Mouse (Mus musculus) midbrain, embryonic 13.5 days (tissue): ENCODE results near the gene Neurod2. TPM values are rescaled to one million over a fixed set of nuclear protein-coding genes. Genes with fewer than 3 reads are reported as not detected.

Experiments
- ATAC-seq: fragments of 200-750 bp; cut with Nextera tagmentation; 2 replicates; pipeline ENCODE4 v1.8.0; 2017; ENCODE audit warnings: mild to moderate bottlenecking, moderate TSS enrichment, moderate library complexity
- H3K27ac ChIP-seq: fragments of 300-500 bp; sonication (generic); 2 replicates; pipeline ENCODE4 v1.5.1; 2015; ENCODE audit warnings: inconsistent platforms, mild to moderate bottlenecking, moderate library complexity
- H3K27me3 ChIP-seq: fragments of 300-500 bp; sonication (generic); 2 replicates; pipeline ENCODE4 v1.6.1; 2015; ENCODE audit warnings: mild to moderate bottlenecking, inconsistent platforms
- H3K36me3 ChIP-seq: fragments of 300-500 bp; sonication (generic); 2 replicates; pipeline ENCODE4 v1.6.1; 2015; ENCODE audit warnings: mild to moderate bottlenecking, inconsistent platforms
- H3K4me1 ChIP-seq: fragments of 300-500 bp; sonication (generic); replicated peaks from 2 replicates; pipeline ENCODE4 v1.6.1; 2015; ENCODE audit warnings: inconsistent platforms
- H3K4me2 ChIP-seq: fragments of 300-500 bp; sonication (generic); replicated peaks from 2 replicates; pipeline ENCODE4 v1.6.1; 2015; ENCODE audit warnings: moderate library complexity, mild to moderate bottlenecking, inconsistent platforms
- H3K4me3 ChIP-seq: fragments of 300-500 bp; sonication (generic); replicated peaks from 2 replicates; pipeline ENCODE4 v1.5.1; 2015; ENCODE audit warnings: mild to moderate bottlenecking, inconsistent platforms
- H3K9ac ChIP-seq: fragments of 300-500 bp; sonication (generic); replicated peaks from 2 replicates; pipeline ENCODE4 v1.6.1; 2015; ENCODE audit warnings: mild to moderate bottlenecking, inconsistent platforms
- H3K9me3 ChIP-seq: fragments of 300-500 bp; sonication (generic); 2 replicates; pipeline ENCODE4 v1.6.1; 2016; ENCODE audit warnings: mild to moderate bottlenecking, inconsistent platforms
- WGBS: fragments of 180-500 bp; shearing (Covaris S2); methylation state at CpG from one replicate; pipeline ENCODE4 v1.1.7; 2015; 5-methylcytosine and 5-hydroxymethylcytosine counted together
- polyA plus RNA-seq: library from polyadenylated mRNA; unstranded; fragments of >200 nt; fragmentation: Nextera tagmentation; extraction: Ambion mirVana; gene quantifications from 2 replicates; pipeline ENCODE4 v1.2.1, GENCODE M21; 2015

Gene Neurod2
- polyA plus RNA-seq, 1 experiment from 2014 or later = 9.3 TPM

- H3K4me2 ChIP-seq = peak overlapping the region; percentile 85
- H3K27me3 ChIP-seq = peaks cover 90% of the 10 kb centered on the region
- no peaks in the 10 kb centered on the region for H3K9me3 ChIP-seq
- WGBS = 2% methylated on average over 19 of the region's 19 CpGs
- peak overlapping the region; percentile 50 for H3K4me3 ChIP-seq
- H3K4me1 ChIP-seq = peaks cover 40% of the 10 kb centered on the region
- ATAC-seq = no peak
- H3K9ac ChIP-seq = peak overlapping the region; percentile 66
- no peaks in the 10 kb centered on the region for H3K36me3 ChIP-seq
- H3K27ac ChIP-seq = peak overlapping the region; percentile 79
Measured at GRCm38 (mm10) chr11:98339071-98339501, 9.6 kb upstream of the Neurod2 start.

DNA sequence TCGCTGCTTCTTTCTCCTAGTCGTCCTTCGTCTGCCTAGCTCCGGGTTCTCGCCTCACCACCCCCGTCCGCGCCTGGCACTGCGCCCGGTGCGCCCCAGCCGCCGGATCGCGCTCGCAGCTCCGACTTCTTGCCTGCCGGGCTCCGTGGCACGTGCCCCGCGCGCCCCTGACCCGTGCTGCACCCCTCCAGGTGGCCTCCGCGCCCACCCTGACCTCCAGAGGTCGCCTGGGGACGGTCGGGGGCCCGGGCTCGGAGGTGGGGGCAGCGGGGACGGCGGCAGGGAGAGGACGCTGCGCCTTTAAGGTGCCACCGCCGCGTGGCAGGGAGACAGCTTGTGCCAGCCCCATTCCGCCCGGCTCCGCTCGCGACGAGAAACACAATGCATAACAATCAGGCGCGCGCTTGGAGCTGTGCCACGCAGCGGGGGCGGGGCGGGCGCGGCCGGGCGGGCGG lies 9.1 kb upstream of the Neurod2 start:
- Histone ChIP-seq H3K4me1 (peaks cover 45% of the 10 kb centered on the region), H3K9ac (peak overlapping the region; percentile 66), H3K4me3 (peak overlapping the region; percentile 50), H3K4me2 (peak overlapping the region; percentile 85), H3K27me3 (peaks cover 90% of the 10 kb centered on the region), H3K27ac (peak overlapping the region; percentile 79), H3K9me3 (no peaks in the 10 kb centered on the region), H3K36me3 (no peaks in the 10 kb centered on the region)
- WGBS = 2% methylated on average over 30 of the region's 57 CpGs
- no peak for ATAC-seq

DNA sequence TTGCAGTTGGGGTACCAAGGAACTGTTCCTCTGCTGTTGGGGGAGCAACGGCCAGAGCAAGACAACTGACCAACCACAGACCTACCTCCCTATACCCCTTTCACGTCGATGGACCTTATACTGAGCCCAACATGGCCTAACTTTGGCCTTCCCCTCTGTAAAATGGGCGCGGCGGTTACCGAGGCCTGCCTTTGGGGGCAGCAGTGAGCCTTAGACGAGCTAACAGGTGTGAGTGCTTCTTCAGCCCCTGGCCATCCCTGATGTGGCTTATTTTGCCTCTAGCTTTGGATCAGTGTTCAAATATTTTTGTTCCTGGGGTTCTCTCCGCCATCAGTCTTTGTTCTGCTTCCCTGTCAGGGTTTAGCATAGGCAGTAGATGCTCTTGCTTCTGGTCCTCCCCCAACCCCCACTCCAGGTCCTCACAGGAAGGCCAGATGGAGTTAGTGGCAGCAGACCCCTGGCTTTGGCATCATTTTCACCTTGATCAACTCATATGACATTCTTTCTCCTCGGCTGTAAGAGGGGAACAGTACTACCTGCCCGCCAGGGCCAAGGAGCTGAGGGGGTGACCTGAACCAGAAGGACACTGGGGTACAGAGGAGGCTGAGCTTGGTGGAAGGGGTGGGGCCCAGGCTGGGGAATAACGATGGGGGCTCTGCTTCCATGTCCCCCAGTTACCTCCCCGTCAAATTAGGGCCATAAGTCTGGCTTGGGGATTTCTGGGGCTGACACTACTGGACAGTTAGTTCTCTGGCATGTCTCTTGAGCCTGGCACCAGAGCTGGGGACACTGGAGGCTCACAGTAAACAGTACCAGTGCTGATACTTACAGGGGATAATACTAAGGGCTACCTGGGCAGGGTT lies 7.0 kb upstream of the Neurod2 start:
- no peaks in the 10 kb centered on the region for H3K36me3 ChIP-seq
- no peak overlapping the region for H3K4me2 ChIP-seq
- H3K9me3 ChIP-seq = no peaks in the 10 kb centered on the region
- H3K9ac ChIP-seq = no peak overlapping the region
- WGBS = 19% methylated on average over 13 of the region's 13 CpGs
- no peak for ATAC-seq
- H3K4me1 ChIP-seq = peaks cover 40% of the 10 kb centered on the region
- H3K27me3 ChIP-seq = peaks cover 97% of the 10 kb centered on the region
- no peak overlapping the region for H3K27ac ChIP-seq
- H3K4me3 ChIP-seq = no peak overlapping the region

DNA sequence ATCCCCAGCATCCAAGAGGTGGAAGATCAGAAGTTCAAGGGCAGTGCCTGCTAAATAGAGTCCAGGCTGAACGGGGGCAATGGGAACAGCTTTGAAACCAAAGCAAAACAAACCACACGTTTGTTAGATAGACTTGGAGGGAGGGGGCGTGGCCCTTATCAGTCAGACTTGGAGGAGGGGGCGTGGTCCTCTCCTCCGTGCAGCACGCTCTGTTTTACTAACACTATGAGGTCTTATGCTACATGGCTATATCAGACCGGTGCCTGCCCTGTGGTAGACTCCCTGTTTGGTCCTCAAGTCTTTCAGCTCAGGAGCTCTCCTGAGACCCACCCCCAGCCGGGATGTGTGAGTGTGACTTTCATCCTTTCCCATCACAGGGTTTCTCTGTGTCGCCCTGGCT lies 5.8 kb upstream of the Neurod2 start:
- no peak for ATAC-seq
- no peaks in the 10 kb centered on the region for H3K36me3 ChIP-seq
- H3K4me2 ChIP-seq = no peak overlapping the region
- peaks cover 99% of the 10 kb centered on the region for H3K27me3 ChIP-seq
- peaks cover 40% of the 10 kb centered on the region for H3K4me1 ChIP-seq
- H3K9me3 ChIP-seq = no peaks in the 10 kb centered on the region
- WGBS = 6% methylated on average over 9 of the region's 9 CpGs
- no peak overlapping the region for H3K27ac ChIP-seq
- no peak overlapping the region for H3K4me3 ChIP-seq
- no peak overlapping the region for H3K9ac ChIP-seq

DNA sequence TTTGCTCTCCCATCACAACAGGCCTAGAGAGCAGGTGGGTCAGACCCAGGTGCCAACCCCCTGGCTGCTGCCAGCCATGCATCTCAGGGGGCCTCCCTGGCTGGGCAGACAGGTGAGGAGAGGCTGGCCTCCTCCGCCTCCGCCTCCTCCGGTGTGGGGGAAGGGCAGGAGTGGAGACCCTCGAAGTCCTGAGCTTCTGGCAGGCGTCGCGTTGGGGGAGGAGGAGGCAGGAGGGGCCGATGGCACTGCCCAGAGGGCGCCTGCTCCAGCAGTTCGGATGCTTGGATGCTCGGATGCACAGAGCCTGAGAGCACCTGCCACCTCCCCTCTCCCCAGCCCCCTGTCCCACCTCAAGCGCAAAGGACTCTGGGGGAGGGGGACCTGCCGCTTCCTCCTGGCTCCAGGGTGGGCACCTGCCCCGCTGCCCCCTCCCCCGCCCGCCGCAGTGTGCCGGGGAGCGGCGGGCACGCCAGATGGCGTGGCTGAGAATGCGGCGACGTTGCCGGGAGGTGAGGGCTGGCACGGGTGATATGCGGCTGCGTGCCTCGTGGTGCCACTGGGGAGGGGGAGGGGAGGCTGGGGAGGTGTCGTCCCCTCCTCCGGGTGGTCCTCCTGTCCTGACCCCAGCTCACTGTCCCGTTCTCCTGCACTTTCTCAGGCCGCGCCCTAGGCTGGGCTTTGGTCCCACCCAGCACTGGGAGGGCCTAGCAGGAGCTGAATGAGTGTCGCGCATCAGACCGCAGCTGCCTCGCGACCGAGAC lies 4.7 kb upstream of the Neurod2 start:
- Histone ChIP-seq H3K9ac (peak overlapping the region; percentile 55), H3K4me1 (peaks cover 36% of the 10 kb centered on the region), H3K4me3 (peak overlapping the region; percentile 30), H3K27ac (no peak overlapping the region), H3K4me2 (peak overlapping the region; percentile 55), H3K9me3 (no peaks in the 10 kb centered on the region), H3K27me3 (peaks cover 99% of the 10 kb centered on the region), H3K36me3 (no peaks in the 10 kb centered on the region)
- 3% methylated on average over 34 of the region's 41 CpGs for WGBS
- 0 out of 2 replicates have a peak, but pooled peaks have one; percentile 38 for ATAC-seq

DNA sequence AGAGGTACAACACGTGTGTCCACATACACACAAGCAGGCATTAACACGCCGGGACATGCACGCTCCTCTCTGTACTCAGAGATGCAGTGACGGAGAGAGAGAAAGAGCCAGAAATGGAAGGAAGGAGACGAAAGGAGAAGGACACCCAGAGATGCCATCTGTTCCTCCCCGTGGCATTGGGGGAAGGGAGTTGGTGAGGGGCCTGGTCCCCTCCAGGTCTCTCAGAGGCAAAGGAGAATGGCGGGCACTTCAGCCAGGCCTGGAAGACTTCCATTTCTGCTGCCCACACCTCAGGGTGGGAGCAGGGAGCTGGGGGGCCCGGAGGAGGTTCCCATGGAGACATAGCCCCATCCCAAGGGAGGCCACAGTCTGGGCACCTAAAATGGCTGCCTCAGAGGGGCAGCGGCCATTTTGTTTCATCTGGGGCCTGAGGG lies 3.8 kb upstream of the Neurod2 start:
- WGBS = 73% methylated on average over 10 of the region's 10 CpGs
- peaks cover 34% of the 10 kb centered on the region for H3K4me1 ChIP-seq
- ATAC-seq = no peak
- H3K36me3 ChIP-seq = no peaks in the 10 kb centered on the region
- H3K27ac ChIP-seq = 0 out of 2 replicates have a peak overlapping the region, but pooled peaks have one; percentile 12
- peaks cover 99% of the 10 kb centered on the region for H3K27me3 ChIP-seq
- no peak overlapping the region for H3K4me3 ChIP-seq
- no peak overlapping the region for H3K4me2 ChIP-seq
- no peak overlapping the region for H3K9ac ChIP-seq
- H3K9me3 ChIP-seq = no peaks in the 10 kb centered on the region

DNA sequence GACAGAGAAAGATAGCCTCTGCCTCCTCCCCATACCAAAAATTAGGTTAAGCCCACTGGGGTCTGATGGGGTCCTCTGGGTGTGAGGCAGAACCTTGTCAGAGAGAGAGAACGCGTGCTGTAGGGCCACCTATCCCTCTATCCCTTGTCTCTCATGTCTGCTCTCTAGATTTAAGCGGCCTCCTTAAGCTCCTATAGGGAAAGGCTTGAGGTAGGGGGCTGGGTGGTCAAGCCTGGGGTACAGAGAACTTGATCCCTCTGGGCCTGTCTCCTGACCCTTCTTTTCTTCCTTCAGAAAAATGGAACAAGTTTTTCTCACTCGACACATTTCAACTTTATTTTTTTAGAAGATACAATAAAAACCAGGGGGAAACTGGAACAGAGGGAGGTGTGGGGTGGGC lies 3.4 kb upstream of the Neurod2 start:
- no peak overlapping the region for H3K9ac ChIP-seq

GRCm38 (mm10) chr11:98332186-98332585 lies 2.7 kb upstream of the Neurod2 start:
- H3K4me3 ChIP-seq = no peak overlapping the region
- no peak overlapping the region for H3K27ac ChIP-seq
- peaks cover 43% of the 10 kb centered on the region for H3K4me1 ChIP-seq
- H3K9ac ChIP-seq = no peak overlapping the region
- 79% methylated on average over 3 of the region's 3 CpGs for WGBS
- no peak for ATAC-seq
- no peak overlapping the region for H3K4me2 ChIP-seq
- no peaks in the 10 kb centered on the region for H3K9me3 ChIP-seq
- peaks cover 99% of the 10 kb centered on the region for H3K27me3 ChIP-seq
- no peaks in the 10 kb centered on the region for H3K36me3 ChIP-seq

More for the DNA sequence above, 3.4 kb upstream of the Neurod2 start:
- WGBS = 80% methylated on average over 4 of the region's 4 CpGs
- H3K4me3 ChIP-seq = no peak overlapping the region
- H3K36me3 ChIP-seq = no peaks in the 10 kb centered on the region
- no peak overlapping the region for H3K27ac ChIP-seq
- no peaks in the 10 kb centered on the region for H3K9me3 ChIP-seq
- H3K4me1 ChIP-seq = peaks cover 37% of the 10 kb centered on the region
- peaks cover 99% of the 10 kb centered on the region for H3K27me3 ChIP-seq
- ATAC-seq = no peak
- no peak overlapping the region for H3K4me2 ChIP-seq

- H3K4me2 ChIP-seq = no peak overlapping the region
- H3K9ac ChIP-seq = no peak overlapping the region
- H3K27ac ChIP-seq = no peak overlapping the region
- peaks cover 49% of the 10 kb centered on the region for H3K4me1 ChIP-seq
- H3K27me3 ChIP-seq = peaks cover 99% of the 10 kb centered on the region
- no peak for ATAC-seq
- H3K9me3 ChIP-seq = no peaks in the 10 kb centered on the region
- WGBS = 56% methylated on average over 1 of the region's 1 CpGs
- H3K4me3 ChIP-seq = no peak overlapping the region
- no peaks in the 10 kb centered on the region for H3K36me3 ChIP-seq
Measured at GRCm38 (mm10) chr11:98331401-98331800, 2.0 kb upstream of the Neurod2 start.

DNA sequence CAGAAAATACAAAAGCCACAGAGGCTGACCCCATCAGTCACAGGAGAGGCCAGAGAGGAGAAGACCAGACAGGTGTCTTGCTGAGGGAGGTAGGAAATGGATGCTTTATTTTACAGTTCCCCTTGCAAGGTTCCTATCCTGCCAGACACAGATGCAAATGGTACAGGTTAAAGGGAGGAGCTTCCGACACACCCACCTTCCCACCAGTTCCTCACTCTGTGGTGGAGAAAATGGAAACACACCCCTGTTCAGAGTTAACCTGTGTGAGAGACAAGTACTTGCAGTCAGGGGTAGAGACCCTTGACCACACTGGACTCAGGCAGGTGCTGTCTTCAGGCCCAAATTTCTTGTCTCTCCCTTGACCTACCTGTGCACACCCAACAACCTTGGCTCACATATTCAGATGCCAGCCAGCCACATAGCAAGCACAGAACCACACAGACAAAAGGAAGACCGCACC lies 1.3 kb upstream of the Neurod2 start:
- 0 out of 2 replicates have a peak overlapping the region, but pooled peaks have one; percentile 53 for H3K27ac ChIP-seq
- H3K4me1 ChIP-seq = peaks cover 49% of the 10 kb centered on the region

DNA sequence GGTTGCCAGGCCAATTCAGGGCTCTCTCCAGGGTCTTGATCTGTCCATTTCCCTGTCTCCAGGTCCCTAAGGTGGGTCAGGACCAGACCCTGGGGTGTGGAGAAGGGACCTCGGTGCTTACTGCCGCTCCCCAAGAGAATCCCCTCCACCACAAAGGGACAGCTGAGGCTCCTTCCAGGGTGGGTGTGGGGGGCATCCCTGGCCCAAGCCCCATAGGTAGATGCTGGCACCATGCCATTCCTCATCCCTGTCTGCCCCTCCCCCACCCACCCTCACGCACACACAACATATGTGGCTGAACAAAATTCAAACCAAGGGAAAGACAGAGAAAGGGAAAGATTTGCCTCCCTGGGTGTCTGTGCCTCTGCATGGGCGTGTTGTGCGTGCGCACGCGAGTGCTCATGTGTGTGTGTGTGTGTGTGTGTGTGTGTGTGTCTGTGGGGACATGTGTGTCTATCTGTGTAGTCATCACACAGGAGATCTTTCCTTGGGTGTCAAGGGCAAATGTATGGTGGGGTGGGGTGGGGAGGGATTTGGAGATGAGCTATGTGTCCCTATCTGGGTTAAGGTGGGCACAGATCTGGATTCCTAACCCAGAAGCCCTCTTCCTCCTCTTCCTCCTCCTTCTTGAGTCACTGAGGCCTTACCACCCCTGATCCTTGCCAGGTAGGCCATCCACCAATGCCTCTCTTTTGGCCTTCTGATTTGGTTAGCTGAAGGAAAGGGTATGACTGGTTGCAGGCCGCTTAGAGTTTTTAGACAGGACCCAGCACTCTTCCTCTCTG lies 704 bp upstream of the Neurod2 start:
- Histone ChIP-seq H3K4me1 (peaks cover 46% of the 10 kb centered on the region), H3K9me3 (no peaks in the 10 kb centered on the region), H3K36me3 (no peaks in the 10 kb centered on the region), H3K27ac (peak overlapping the region; percentile 53), H3K4me2 (peak overlapping the region; percentile 51), H3K9ac (no peak overlapping the region), H3K27me3 (peaks cover 99% of the 10 kb centered on the region), H3K4me3 (no peak overlapping the region)
- WGBS = 29% methylated on average over 9 of the region's 9 CpGs
- peak; percentile 31; the same call in 1 of the 2 replicates for ATAC-seq

More for the DNA sequence above, 1.3 kb upstream of the Neurod2 start:
- 59% methylated on average over 2 of the region's 2 CpGs for WGBS
- Histone ChIP-seq H3K36me3 (no peaks in the 10 kb centered on the region), H3K9ac (no peak overlapping the region), H3K4me3 (no peak overlapping the region), H3K9me3 (no peaks in the 10 kb centered on the region), H3K27me3 (peaks cover 99% of the 10 kb centered on the region), H3K4me2 (no peak overlapping the region)
- ATAC-seq = no peak
